Mouse (Mus musculus): ENCODE data around the gene Rin3.

DNA sequence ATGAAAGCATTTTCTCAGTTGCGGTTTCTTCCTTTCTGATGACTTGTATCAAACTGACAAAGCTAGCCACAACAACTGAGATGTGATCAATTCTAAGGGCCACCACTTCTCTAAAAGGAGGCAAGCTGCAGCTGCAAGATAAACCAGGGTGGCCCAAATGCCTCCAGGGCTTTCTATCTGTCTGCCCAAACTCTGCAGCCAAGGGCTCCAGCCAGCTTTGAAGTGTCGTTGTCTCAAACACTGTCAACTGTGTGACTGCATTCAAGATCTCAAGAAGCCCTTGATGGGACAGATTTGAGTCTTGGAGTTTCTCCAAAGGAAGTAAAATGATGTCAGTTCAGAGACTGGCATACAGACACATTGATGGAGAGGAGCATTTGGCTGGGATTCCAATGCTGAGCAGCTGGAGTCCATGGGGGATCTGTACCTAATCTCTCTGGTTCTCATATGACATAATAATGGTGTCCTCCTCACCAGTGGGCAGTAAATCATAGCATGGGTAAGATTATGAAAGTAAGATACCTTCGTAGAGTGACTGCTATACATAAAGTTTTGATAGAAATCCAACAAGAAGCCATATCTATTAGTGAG is 24.2 kb upstream of the Rin3 start:
- TF ChIP-seq CTCF (IDR thresholded peaks at IDR 0.05; ENCODE audit: extremely low read depth, insufficient read depth, low read length): no peak
- TF ChIP-seq POLR2A (IDR thresholded peaks at IDR 0.05; ENCODE audit: extremely low read depth, insufficient read depth, low read length): no peak

Measured in cortical plate, adult 2 months (tissue).